Mouse (Mus musculus): ENCODE results near the gene Palld. TPM values are rescaled to one million over a fixed set of nuclear protein-coding genes. Genes with fewer than 3 reads are reported as not detected.

Gene Palld
- polyA plus RNA-seq, 1 experiment from 2014 or later = 71.1 TPM

GRCm38 (mm10) chr8:61497110-61497509 lies 405.4 kb downstream of the Palld start:
- H3K36me3 ChIP-seq = peaks cover 18% of the 10 kb centered on the region
- DNase-seq (ENCODE audit: low spot score) = no peak
- H3K4me3 ChIP-seq = no peak overlapping the region
- no peaks in the 10 kb centered on the region for H3K27me3 ChIP-seq (ENCODE audit: low read depth, poor library complexity, severe bottlenecking)
- H3K4me1 ChIP-seq = no peaks in the 10 kb centered on the region
- 83% methylated on average over 4 of the region's 4 CpGs for WGBS
- no peak overlapping the region for H3K27ac ChIP-seq
- H3K9me3 ChIP-seq (replicated peaks) = no peaks in the 10 kb centered on the region

- 91% methylated on average over 8 of the region's 8 CpGs for WGBS
- no peak for DNase-seq (ENCODE audit: low spot score)
- peaks cover 8% of the 10 kb centered on the region; the same call in 1 of the 2 replicates for H3K4me1 ChIP-seq
- peak overlapping the region; percentile 81 for H3K4me3 ChIP-seq
- H3K36me3 ChIP-seq = peaks cover 5% of the 10 kb centered on the region; the same call in 1 of the 2 replicates
- no peak overlapping the region for H3K27ac ChIP-seq
- H3K9me3 ChIP-seq (replicated peaks) = no peaks in the 10 kb centered on the region
- H3K27me3 ChIP-seq (ENCODE audit: low read depth, poor library complexity, severe bottlenecking) = no peaks in the 10 kb centered on the region
Observed at GRCm38 (mm10) chr8:61488631-61489030, 413.9 kb downstream of the Palld start.

GRCm38 (mm10) chr8:61487597-61488156 lies 414.8 kb downstream of the Palld start, which contains the start of gene Cbr4:
Gene Cbr4 (plus strand): TSS chr8:61487734.
- Histone ChIP-seq H3K27ac (peak within 1 kb of the TSS; percentile 94), H3K4me1 (peaks cover 8% of the 10 kb centered on the region; the same call in 1 of the 2 replicates), H3K27me3 (ENCODE audit: low read depth, poor library complexity, severe bottlenecking) (no peaks in the 10 kb centered on the region), H3K36me3 (peaks cover 5% of the 10 kb centered on the region; the same call in 1 of the 2 replicates), H3K4me3 (peak within 1 kb of the TSS; percentile 81), H3K9me3 (replicated peaks) (no peaks in the 10 kb centered on the region)
- DNase-seq (ENCODE audit: low spot score) = peak; percentile 83
- under 1% methylated on average over 29 of the region's 29 CpGs for WGBS

- no peak for DNase-seq (ENCODE audit: low spot score)
- WGBS = 98% methylated on average over 2 of the region's 2 CpGs
- Histone ChIP-seq H3K4me1 (peaks cover 8% of the 10 kb centered on the region; the same call in 1 of the 2 replicates), H3K4me3 (peak overlapping the region; percentile 81), H3K9me3 (replicated peaks) (no peaks in the 10 kb centered on the region), H3K27me3 (ENCODE audit: low read depth, poor library complexity, severe bottlenecking) (no peaks in the 10 kb centered on the region), H3K36me3 (peaks cover 2% of the 10 kb centered on the region; the same call in 1 of the 2 replicates), H3K27ac (peak overlapping the region; percentile 94; the same call in 1 of the 2 replicates)
Observed at GRCm38 (mm10) chr8:61486923-61487529, 415.5 kb downstream of the Palld start.

- Histone ChIP-seq H3K9me3 (replicated peaks) (no peaks in the 10 kb centered on the region), H3K4me1 (no peaks in the 10 kb centered on the region), H3K4me3 (no peak overlapping the region), H3K36me3 (no peaks in the 10 kb centered on the region), H3K27ac (no peak overlapping the region), H3K27me3 (ENCODE audit: low read depth, poor library complexity, severe bottlenecking) (no peaks in the 10 kb centered on the region)
- no peak for DNase-seq (ENCODE audit: low spot score)
- WGBS = 88% methylated on average over 14 of the region's 14 CpGs
Observed at GRCm38 (mm10) chr8:61480260-61480967, 422.1 kb downstream of the Palld start.

GRCm38 (mm10) chr8:61479506-61480214 lies 422.8 kb downstream of the Palld start:
- peak; percentile 65 for DNase-seq (ENCODE audit: low spot score)
- no peaks in the 10 kb centered on the region for H3K4me1 ChIP-seq
- H3K27me3 ChIP-seq (ENCODE audit: low read depth, poor library complexity, severe bottlenecking) = no peaks in the 10 kb centered on the region
- H3K27ac ChIP-seq = no peak overlapping the region
- no peaks in the 10 kb centered on the region for H3K9me3 ChIP-seq (replicated peaks)
- 53% methylated on average over 11 of the region's 11 CpGs for WGBS
- no peak overlapping the region for H3K4me3 ChIP-seq
- no peaks in the 10 kb centered on the region for H3K36me3 ChIP-seq

- Histone ChIP-seq H3K36me3 (no peaks in the 10 kb centered on the region), H3K4me1 (no peaks in the 10 kb centered on the region), H3K27ac (no peak overlapping the region), H3K9me3 (replicated peaks) (no peaks in the 10 kb centered on the region), H3K27me3 (ENCODE audit: low read depth, poor library complexity, severe bottlenecking) (no peaks in the 10 kb centered on the region), H3K4me3 (no peak overlapping the region)
- DNase-seq (ENCODE audit: low spot score) = no peak
- WGBS = 90% methylated on average over 8 of the region's 8 CpGs
Observed at GRCm38 (mm10) chr8:61478793-61479192, 423.7 kb downstream of the Palld start.

GRCm38 (mm10) chr8:61478150-61478549 lies 424.3 kb downstream of the Palld start:
- no peak for DNase-seq (ENCODE audit: low spot score)
- Histone ChIP-seq H3K27ac (no peak overlapping the region), H3K36me3 (no peaks in the 10 kb centered on the region), H3K9me3 (replicated peaks) (no peaks in the 10 kb centered on the region), H3K4me3 (no peak overlapping the region), H3K27me3 (ENCODE audit: low read depth, poor library complexity, severe bottlenecking) (no peaks in the 10 kb centered on the region), H3K4me1 (no peaks in the 10 kb centered on the region)
- WGBS = 96% methylated on average over 4 of the region's 4 CpGs

- Histone ChIP-seq H3K36me3 (no peaks in the 10 kb centered on the region), H3K9me3 (replicated peaks) (no peaks in the 10 kb centered on the region), H3K27ac (no peak overlapping the region), H3K4me3 (no peak overlapping the region), H3K4me1 (no peaks in the 10 kb centered on the region), H3K27me3 (ENCODE audit: low read depth, poor library complexity, severe bottlenecking) (no peaks in the 10 kb centered on the region)
- DNase-seq (ENCODE audit: low spot score) = no peak
- 88% methylated on average over 9 of the region's 9 CpGs for WGBS
Observed at GRCm38 (mm10) chr8:61476160-61476559, 426.3 kb downstream of the Palld start.

- Histone ChIP-seq H3K36me3 (no peaks in the 10 kb centered on the region), H3K4me3 (no peak overlapping the region), H3K9me3 (replicated peaks) (no peaks in the 10 kb centered on the region), H3K4me1 (no peaks in the 10 kb centered on the region), H3K27ac (no peak overlapping the region), H3K27me3 (ENCODE audit: low read depth, poor library complexity, severe bottlenecking) (no peaks in the 10 kb centered on the region)
- DNase-seq (ENCODE audit: low spot score) = no peak
- WGBS = 61% methylated on average over 6 of the region's 6 CpGs
Observed at GRCm38 (mm10) chr8:61475251-61475673, 427.2 kb downstream of the Palld start.

GRCm38 (mm10) chr8:61470213-61470612 lies 432.3 kb downstream of the Palld start:
- no peaks in the 10 kb centered on the region for H3K27me3 ChIP-seq (ENCODE audit: low read depth, poor library complexity, severe bottlenecking)
- no peaks in the 10 kb centered on the region for H3K9me3 ChIP-seq (replicated peaks)
- no peak overlapping the region for H3K4me3 ChIP-seq
- no peak for DNase-seq (ENCODE audit: low spot score)
- no peaks in the 10 kb centered on the region for H3K36me3 ChIP-seq
- H3K4me1 ChIP-seq = no peaks in the 10 kb centered on the region
- no peak overlapping the region for H3K27ac ChIP-seq
- WGBS = 89% methylated on average over 4 of the region's 4 CpGs

- WGBS = 93% methylated on average over 3 of the region's 3 CpGs
- H3K36me3 ChIP-seq = no peaks in the 10 kb centered on the region
- no peaks in the 10 kb centered on the region for H3K4me1 ChIP-seq
- DNase-seq (ENCODE audit: low spot score) = no peak
- no peak overlapping the region for H3K4me3 ChIP-seq
- H3K27me3 ChIP-seq (ENCODE audit: low read depth, poor library complexity, severe bottlenecking) = no peaks in the 10 kb centered on the region
- H3K9me3 ChIP-seq (replicated peaks) = no peaks in the 10 kb centered on the region
- H3K27ac ChIP-seq = no peak overlapping the region
Observed at GRCm38 (mm10) chr8:61467553-61467815, 435.0 kb downstream of the Palld start.
